Mouse (Mus musculus) CH12.LX (cell line): ENCODE data around the gene Gm49384.

Source experiments
- BHLHE40 ChIP-seq: IDR thresholded peaks from 2 replicates; pipeline ENCODE4 v1.6.1; 2011; ENCODE audit warnings: mild to moderate bottlenecking, low read depth, low read length, improper control_type of control experiment
- CTCF ChIP-seq, 2 experiments: IDR thresholded peaks in 1 of 2; conservative IDR thresholded peaks in 1 of 2; 2 replicates each; pipeline ENCODE4 v1.5.1; 2011 to 2012; ENCODE audit warnings: low read depth in 2 of 2, low read length in 2 of 2, improper control_type of control experiment in 1 of 2, inconsistent platforms in 1 of 2, mild to moderate bottlenecking in 1 of 2, moderate library complexity in 1 of 2
- ELF1 ChIP-seq: IDR thresholded peaks from 2 replicates; pipeline ENCODE4 v1.6.1; 2014; ENCODE audit warnings: low read depth, mild to moderate bottlenecking, inconsistent platforms, low read length, improper control_type of control experiment
- EP300 ChIP-seq: IDR thresholded peaks from 2 replicates; pipeline ENCODE4 v1.6.1; 2011; ENCODE audit warnings: low read length, improper control_type of control experiment
- ETS1 ChIP-seq: conservative IDR thresholded peaks from 2 replicates; pipeline ENCODE4 v1.6.1; 2012; ENCODE audit warnings: low read depth, mild to moderate bottlenecking, inconsistent platforms, low read length, improper control_type of control experiment, moderate library complexity
- MEF2A ChIP-seq: IDR thresholded peaks from 2 replicates; pipeline ENCODE4 v1.6.1; 2014; ENCODE audit warnings: low read depth, mild to moderate bottlenecking, inconsistent platforms, low read length, improper control_type of control experiment, borderline replicate concordance
- MXI1 ChIP-seq: IDR thresholded peaks from 2 replicates; pipeline ENCODE4 v1.6.1; 2011; ENCODE audit warnings: mild to moderate bottlenecking, low read depth, low read length, improper control_type of control experiment
- PAX5 ChIP-seq: IDR thresholded peaks from 2 replicates; pipeline ENCODE4 v1.6.1; 2012; ENCODE audit warnings: low read length, inconsistent platforms, mixed read lengths
- POLR2A ChIP-seq: IDR thresholded peaks from 2 replicates; pipeline ENCODE4 v1.6.1; 2011; ENCODE audit warnings: low read depth, mild to moderate bottlenecking, improper control_type of control experiment, low read length
- SIN3A ChIP-seq: IDR thresholded peaks from 2 replicates; pipeline ENCODE4 v1.6.1; 2012; ENCODE audit warnings: low read length, improper control_type of control experiment, inconsistent platforms
- SMC3 ChIP-seq: IDR thresholded peaks from 2 replicates; pipeline ENCODE4 v1.6.1; 2011; ENCODE audit warnings: low read depth, low read length, improper control_type of control experiment
- TBP ChIP-seq: conservative IDR thresholded peaks from 2 replicates; pipeline ENCODE4 v1.6.1; 2011; ENCODE audit warnings: low read depth, low read length, improper control_type of control experiment
- USF1 ChIP-seq: IDR thresholded peaks from 2 replicates; pipeline ENCODE4 v1.6.1; 2014; ENCODE audit warnings: low read depth, mild to moderate bottlenecking, inconsistent platforms, low read length, improper control_type of control experiment

- TF ChIP-seq CTCF (conservative IDR thresholded peaks at IDR 0.05 in 1 of 2, IDR thresholded peaks at IDR 0.05 in 1 of 2; ENCODE audit: low read depth in 2 of 2, low read length in 2 of 2) (no peak), EP300 (no peak), SIN3A (no peak), POLR2A (no peak), MXI1 (no peak), ETS1 (no peak), USF1 (no peak), MEF2A (no peak), ELF1 (no peak), BHLHE40 (no peak), SMC3 (no peak), TBP (no peak), PAX5 (no peak)
Observed at GRCm38 (mm10) chr12:69171307-69171706, 32.8 kb downstream of the Gm49384 start.
